Mouse (Mus musculus) C2C12 (cell line): Measurements from ENCODE around the gene Xpnpep1. TPM values are rescaled to one million over a fixed set of nuclear protein-coding genes. Genes with fewer than 3 reads are reported as not detected.

Experiments used
- H3K27me3 ChIP-seq: one replicate; pipeline ENCODE4 v1.6.1; 2011; ENCODE audit not compliant: control insufficient read depth, insufficient read depth, insufficient read length
- H3K36me3 ChIP-seq: one replicate; pipeline ENCODE4 v1.6.1; 2011; ENCODE audit not compliant: control insufficient read depth, insufficient read depth
- H3K4me3 ChIP-seq: one replicate; pipeline ENCODE4 v1.5.1; 2011; ENCODE audit warnings: mild to moderate bottlenecking, control low read depth; ENCODE audit not compliant: poor library complexity, insufficient read depth, severe bottlenecking
- H3K79me2 ChIP-seq: one replicate; pipeline ENCODE4 v1.6.1; 2011; ENCODE audit not compliant: control insufficient read depth, insufficient read depth
- H3K79me3 ChIP-seq: one replicate; pipeline ENCODE4 v1.6.1; 2011; ENCODE audit warnings: low read depth, control low read depth
- H3ac ChIP-seq: one replicate; pipeline ENCODE3; 2011; ENCODE audit warnings: low read depth; ENCODE audit not compliant: control insufficient read depth, insufficient read length
- CEBPB ChIP-seq: IDR thresholded peaks from one replicate; pipeline ENCODE4 v1.6.1; 2011; ENCODE audit warnings: low read depth, mild to moderate bottlenecking, control low read depth, moderate library complexity
- CTCF ChIP-seq: IDR thresholded peaks from one replicate; pipeline ENCODE4 v1.5.1; 2011; ENCODE audit not compliant: control insufficient read depth, insufficient read depth, insufficient read length
- FOSL1 ChIP-seq: IDR thresholded peaks from one replicate; pipeline ENCODE4 v1.8.0; 2011; ENCODE audit warnings: mild to moderate bottlenecking, low read length; ENCODE audit not compliant: poor library complexity, insufficient read depth, severe bottlenecking
- MAX ChIP-seq: IDR thresholded peaks from one replicate; pipeline ENCODE4 v1.6.1; 2011; ENCODE audit warnings: mild to moderate bottlenecking, control low read depth
- MYOD1 ChIP-seq: IDR thresholded peaks from one replicate; pipeline ENCODE4 v1.6.1; 2011; ENCODE audit warnings: low read depth; ENCODE audit not compliant: control insufficient read depth, insufficient read length
- MYOG ChIP-seq: IDR thresholded peaks from one replicate; pipeline ENCODE4 v1.6.1; 2011; ENCODE audit not compliant: control insufficient read depth, insufficient read length; ENCODE audit errors: extremely low read depth
- USF1 ChIP-seq: IDR thresholded peaks from one replicate; pipeline ENCODE4 v1.6.1; 2011; ENCODE audit warnings: low read depth, mild to moderate bottlenecking, control low read depth, moderate library complexity
- long read RNA-seq, 2 experiments: library from polyadenylated mRNA; unstranded; transcript quantifications; one replicate each; pipeline ENCODE4 v2.0.0; 2019 to 2020
- polyA plus RNA-seq: library from polyadenylated mRNA; unstranded; fragments of >200 nt; fragmentation: generic; extraction: Trizol; gene quantifications from one replicate; pipeline ENCODE4 v1.2.1, GENCODE M21; 2012; ENCODE audit warnings: missing spikeins

The Xpnpep1 gene
- 132 TPM for polyA plus RNA-seq
- long read RNA-seq, experiment 1, full-length matches to known transcripts: 49 of 142 reads
- long read RNA-seq, experiment 1, partial matches to known transcripts: 10 of 142 reads
- long read RNA-seq, experiment 1, other reads (novel, unspliced or antisense): 83 of 142 reads
- long read RNA-seq, experiment 2, full-length matches to known transcripts: 481 of 1,233 reads
- long read RNA-seq, experiment 2, partial matches to known transcripts: 17 of 1,233 reads
- long read RNA-seq, experiment 2, other reads (novel, unspliced or antisense): 735 of 1,233 reads

- Histone ChIP-seq H3K27me3 (no peaks in the 10 kb centered on the region), H3ac (no peak within 1 kb of the TSS), H3K36me3 (no peaks in the 10 kb centered on the region), H3K79me2 (peaks cover 28% of the 10 kb centered on the region), H3K4me3 (no peak within 1 kb of the TSS), H3K79me3 (peaks cover 19% of the 10 kb centered on the region)
- TF ChIP-seq USF1 (no peak), CTCF (no peak), MAX (no peak), CEBPB (no peak)
Measured at GRCm38 (mm10) chr19:53040164-53041132, at the start of gene Xpnpep1. Gene Xpnpep1, minus strand, starts transcription at chr19:53040214.

GRCm38 (mm10) chr19:53087268-53088143 lies 47.5 kb upstream of the Xpnpep1 start:
- H3K36me3 ChIP-seq: no peaks in the 10 kb centered on the region
- H3K79me2 ChIP-seq: no peaks in the 10 kb centered on the region
- H3ac ChIP-seq: no peak overlapping the region
- no peak overlapping the region for H3K4me3 ChIP-seq
- TF ChIP-seq CEBPB (no peak), CTCF (no peak), MAX (no peak), MYOD1 (no peak), FOSL1 (no peak), USF1 (no peak), MYOG (no peak)
- no peaks in the 10 kb centered on the region for H3K27me3 ChIP-seq
- no peaks in the 10 kb centered on the region for H3K79me3 ChIP-seq

GRCm38 (mm10) chr19:53086861-53087260 lies 46.8 kb upstream of the Xpnpep1 start:
- no peak overlapping the region for H3ac ChIP-seq
- no peaks in the 10 kb centered on the region for H3K36me3 ChIP-seq
- H3K4me3 ChIP-seq: no peak overlapping the region
- H3K79me2 ChIP-seq: no peaks in the 10 kb centered on the region
- no peak for TF ChIP-seq CTCF
- TF ChIP-seq FOSL1: no peak
- no peak for TF ChIP-seq MYOD1
- no peak for TF ChIP-seq CEBPB
- TF ChIP-seq USF1: no peak
- no peak for TF ChIP-seq MAX
- no peak for TF ChIP-seq MYOG
- no peaks in the 10 kb centered on the region for H3K79me3 ChIP-seq
- no peaks in the 10 kb centered on the region for H3K27me3 ChIP-seq

- no peaks in the 10 kb centered on the region for H3K27me3 ChIP-seq
- H3K79me2 ChIP-seq: no peaks in the 10 kb centered on the region
- no peak for TF ChIP-seq CEBPB
- TF ChIP-seq MAX: no peak
- no peak for TF ChIP-seq FOSL1
- no peak for TF ChIP-seq USF1
- no peak for TF ChIP-seq MYOG
- TF ChIP-seq MYOD1: no peak
- no peak for TF ChIP-seq CTCF
- H3K36me3 ChIP-seq: no peaks in the 10 kb centered on the region
- H3K79me3 ChIP-seq: no peaks in the 10 kb centered on the region
- H3ac ChIP-seq: no peak overlapping the region
- H3K4me3 ChIP-seq: no peak overlapping the region
Measured at GRCm38 (mm10) chr19:53084735-53085134, 44.7 kb upstream of the Xpnpep1 start.

- H3K79me3 ChIP-seq: no peaks in the 10 kb centered on the region
- H3K79me2 ChIP-seq: no peaks in the 10 kb centered on the region
- H3K27me3 ChIP-seq: no peaks in the 10 kb centered on the region
- no peaks in the 10 kb centered on the region for H3K36me3 ChIP-seq
- no peak for TF ChIP-seq CTCF
- no peak for TF ChIP-seq USF1
- no peak overlapping the region for H3ac ChIP-seq
- no peak overlapping the region for H3K4me3 ChIP-seq
Measured at GRCm38 (mm10) chr19:53082862-53083261, 42.8 kb upstream of the Xpnpep1 start.
